Mouse (Mus musculus): ENCODE measurements around the gene Gm16223.

GRCm38 (mm10) chr5:42155626-42156025 is 87.9 kb downstream of the Gm16223 start:
- TF ChIP-seq ZC3H11A (IDR thresholded peaks at IDR 0.05; ENCODE audit: borderline replicate concordance, low read depth, low read length) (no peak), ZNF384 (IDR thresholded peaks at IDR 0.05; ENCODE audit: low read depth, low read length) (no peak), CHD2 (IDR thresholded peaks at IDR 0.05; ENCODE audit: low read depth, low read length) (no peak)

Measured in ES-E14 (cell line).